Mouse (Mus musculus) 3T3-L1 (cell line): ENCODE data around the gene Tnf.
A peak's percentile ranks its signal among the peaks of the same experiment; 100 is the strongest.

ENCODE experiments used
- DNase-seq: peaks from one replicate; pipeline ENCODE4 v3.0.0-alpha.2; 2015; ENCODE audit warnings: low read depth, low spot score

The Tnf gene

DNA sequence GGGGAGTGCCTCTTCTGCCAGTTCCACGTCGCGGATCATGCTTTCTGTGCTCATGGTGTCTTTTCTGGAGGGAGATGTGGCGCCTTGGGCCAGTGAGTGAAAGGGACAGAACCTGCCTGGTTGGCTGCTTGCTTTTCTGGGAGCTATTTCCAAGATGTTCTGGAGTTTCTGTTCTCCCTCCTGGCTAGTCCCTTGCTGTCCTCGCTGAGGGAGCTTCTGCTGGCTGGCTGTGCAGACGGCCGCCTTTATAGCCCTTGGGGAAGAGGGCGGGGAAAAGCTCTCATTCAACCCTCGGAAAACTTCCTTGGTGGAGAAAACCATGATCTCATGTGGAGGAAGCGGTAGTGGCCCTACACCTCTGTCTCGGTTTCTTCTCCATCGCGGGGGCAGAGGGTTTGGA, at the start of gene Tnf:
Gene Tnf (minus strand): TSS at position 221 of the 400 bp plus-strand sequence.
- no peak for DNase-seq

DNA sequence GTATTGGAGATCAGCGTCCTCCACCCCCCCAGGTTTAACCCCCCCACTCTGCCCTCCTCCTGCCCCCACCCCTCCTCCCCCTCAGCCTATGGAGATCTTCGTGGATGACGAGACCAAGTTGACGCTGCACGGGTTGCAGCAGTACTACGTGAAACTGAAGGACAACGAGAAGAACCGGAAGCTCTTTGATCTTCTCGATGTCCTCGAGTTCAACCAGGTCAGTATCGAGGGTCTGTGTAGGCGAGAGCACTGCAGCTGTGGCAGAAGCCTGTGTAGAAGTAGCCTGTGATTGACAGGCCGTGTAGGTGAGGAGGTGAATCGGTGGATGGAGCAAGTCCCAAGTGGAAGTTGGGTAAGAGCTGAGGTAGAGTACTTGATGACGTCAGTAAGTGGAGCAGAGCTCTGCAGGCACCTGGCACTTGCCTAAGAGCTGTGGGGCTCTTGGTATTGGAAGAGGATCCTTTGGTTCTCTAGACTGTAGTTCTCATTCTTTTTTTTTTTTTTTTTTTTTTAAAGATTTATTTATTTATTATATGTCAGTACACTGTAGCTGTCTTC, 49.4 kb upstream of the Tnf start:
- no peak for DNase-seq

DNA sequence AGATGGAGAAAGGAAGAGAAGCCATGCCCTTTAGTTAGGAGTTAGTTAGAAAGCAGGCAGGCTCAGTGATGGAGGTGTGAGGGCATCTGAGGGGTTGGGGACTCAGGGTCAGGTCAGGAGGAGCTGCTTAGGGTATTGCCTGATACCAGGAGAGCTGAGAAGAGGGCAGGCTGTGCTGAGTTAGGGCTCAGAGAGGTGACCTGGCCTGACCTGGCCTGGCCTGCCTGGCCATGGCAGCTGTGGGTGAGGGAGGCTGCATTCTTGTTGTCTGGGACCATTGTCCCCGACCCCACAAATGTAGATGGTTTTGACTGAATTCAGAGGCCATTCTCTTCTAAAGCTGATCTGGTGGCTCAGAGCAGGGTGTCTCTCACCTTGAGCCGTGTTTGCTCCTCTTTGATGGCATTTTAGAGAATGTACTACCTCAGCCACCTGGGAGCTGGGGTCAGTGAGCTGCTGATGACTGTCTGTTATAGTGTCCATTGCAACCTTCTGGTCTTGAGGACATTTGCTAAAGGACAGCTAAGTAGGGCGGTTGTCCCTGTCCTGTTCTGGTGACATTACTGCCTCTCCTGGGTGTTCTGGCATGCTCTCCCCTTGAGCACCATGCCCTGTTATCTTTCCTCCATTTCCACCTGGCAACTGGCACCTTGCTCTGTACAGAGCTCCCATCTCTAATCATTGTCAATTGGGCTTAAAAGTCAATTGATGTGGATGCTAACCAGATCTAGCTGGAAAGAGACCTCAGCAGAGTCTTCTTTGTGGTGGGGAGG, 48.7 kb upstream of the Tnf start:
- DNase-seq: no peak

DNA sequence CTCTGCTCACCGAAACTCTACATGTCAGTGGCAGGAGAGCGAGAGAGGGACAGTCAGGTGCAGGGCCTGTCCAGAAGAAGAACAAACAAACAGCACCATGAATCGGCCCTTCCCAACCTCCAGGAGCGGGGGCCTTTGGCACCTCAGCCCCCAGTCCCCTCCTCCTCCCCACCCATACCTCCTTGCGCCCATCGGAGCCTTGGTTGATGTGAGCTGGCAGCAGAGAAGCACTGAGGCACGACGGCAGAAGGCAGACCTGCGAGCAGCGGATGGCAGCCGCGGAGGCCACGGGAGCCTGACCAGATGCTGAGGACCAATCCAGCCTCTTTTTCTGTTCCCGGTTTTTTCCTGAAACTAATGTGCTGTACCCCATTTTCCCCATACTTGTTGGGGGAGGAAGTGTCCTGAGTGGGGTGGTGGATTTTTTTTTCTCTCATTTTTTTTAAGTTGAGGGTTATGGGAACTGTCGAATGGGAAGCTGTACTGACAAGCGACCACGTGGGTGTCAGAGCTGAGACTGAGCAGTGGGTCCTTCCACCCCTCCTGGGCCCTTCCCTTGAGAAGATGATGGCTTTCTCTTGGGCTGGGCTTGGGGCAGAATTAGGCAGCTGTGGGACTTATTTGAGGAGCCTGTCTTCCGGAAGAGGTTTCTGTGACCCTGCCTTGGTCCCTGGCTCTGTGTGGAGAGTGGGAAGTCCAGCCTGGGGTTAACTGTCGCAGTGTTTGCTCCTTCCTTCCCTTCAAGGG, 47.8 kb upstream of the Tnf start:
- DNase-seq: no peak

DNA sequence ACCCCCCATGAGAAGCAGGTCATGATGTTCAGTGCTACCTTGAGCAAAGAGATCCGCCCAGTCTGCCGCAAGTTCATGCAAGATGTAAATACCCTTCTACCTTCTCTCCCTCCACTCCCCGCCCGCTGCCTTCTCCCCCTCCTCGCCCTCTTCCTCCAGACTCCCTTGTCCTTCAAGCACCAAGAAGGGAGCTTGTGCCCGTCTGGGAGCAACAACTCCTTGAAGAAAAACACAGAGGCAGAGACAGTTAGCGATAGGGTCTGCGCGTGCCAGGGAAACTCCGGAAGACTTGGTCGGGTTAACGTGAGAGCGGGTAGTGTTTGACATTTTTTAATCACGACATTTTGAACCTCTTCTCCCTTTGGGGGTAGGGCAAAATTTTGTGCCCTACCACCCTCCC, 47.2 kb upstream of the Tnf start:
- DNase-seq: no peak

DNA sequence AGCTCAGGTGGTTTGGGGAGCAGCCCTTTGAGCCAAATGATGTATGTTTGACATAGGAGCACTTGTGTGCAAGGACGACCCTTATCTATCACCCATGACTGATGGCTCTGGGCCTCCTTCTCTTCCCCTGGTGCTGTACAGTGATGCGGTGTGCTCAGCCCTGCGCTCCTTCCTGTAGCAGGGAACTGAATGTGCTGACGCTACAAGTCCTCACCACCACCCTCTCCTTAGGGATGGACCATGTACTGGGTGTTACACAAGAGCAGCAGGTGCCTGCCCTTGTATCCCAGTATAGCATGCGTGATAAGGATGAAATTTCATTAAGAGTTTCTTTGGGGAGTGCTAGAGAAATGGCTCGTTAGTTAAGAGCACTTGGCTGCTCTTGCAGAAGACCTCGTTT, 45.3 kb upstream of the Tnf start:
- no peak for DNase-seq

DNA sequence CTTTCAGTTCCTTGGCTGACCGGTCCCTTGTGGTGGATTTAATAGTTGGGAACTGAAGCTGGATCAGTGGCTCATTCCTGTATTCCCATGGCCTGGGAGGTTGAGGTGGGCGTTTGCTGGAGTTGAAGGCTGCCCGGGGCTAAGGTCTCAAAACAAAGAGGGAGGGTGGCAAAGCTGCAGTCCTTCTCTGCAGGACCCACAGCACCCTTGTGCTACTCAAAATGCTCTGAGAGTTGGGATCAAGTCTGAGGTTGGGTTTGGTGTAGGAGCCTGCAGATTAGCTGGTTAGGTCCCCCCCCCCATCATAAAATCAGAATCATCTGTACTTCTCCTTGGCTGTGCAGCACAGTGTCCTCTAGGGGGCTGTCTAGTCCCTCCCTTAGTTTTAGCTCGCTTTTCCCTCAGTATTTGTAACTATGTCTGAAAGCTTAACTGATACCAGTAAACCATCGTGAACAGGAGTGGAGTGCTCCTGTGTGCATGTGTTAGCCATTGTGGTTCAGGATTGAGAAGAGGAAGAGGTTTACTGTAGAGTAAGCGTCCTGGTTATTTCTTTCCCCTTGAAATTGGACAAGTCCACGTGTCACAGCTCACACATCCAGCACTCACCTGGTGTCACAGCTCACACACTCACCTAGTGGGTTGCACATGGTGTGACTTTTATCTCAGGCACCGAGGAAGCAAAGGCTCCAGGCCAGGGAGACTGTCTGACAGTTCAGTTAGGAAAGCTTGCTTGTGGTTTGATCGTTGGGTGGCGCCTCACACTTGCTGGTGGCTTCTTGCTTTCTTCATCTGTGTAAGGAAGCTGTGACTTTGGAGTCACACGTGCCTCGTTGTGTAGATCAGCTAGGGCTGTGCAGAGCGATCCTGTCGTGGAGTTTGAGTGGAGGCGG, 44.2 kb upstream of the Tnf start:
- DNase-seq: peak; percentile 70

DNA sequence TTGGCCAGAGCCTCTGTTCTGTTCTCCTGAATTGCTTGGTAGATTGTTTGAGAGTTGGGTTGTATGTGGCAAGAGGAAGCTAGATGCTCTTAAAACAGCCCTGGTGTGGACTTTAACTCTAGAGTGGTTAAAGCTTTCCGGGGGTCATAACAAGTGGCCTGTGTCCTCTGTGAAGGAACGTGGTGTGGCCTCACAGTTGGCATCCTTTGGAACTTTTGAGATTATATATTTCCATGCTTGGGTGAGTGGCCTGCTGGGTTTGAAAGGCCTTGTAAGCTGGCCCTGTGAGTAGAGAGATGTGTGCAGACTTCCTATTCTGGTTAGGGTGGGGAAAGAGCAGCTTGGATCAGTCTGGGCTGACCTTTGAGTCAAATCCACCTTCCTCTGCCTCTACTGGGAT, 43.2 kb upstream of the Tnf start:
- DNase-seq: no peak

DNA sequence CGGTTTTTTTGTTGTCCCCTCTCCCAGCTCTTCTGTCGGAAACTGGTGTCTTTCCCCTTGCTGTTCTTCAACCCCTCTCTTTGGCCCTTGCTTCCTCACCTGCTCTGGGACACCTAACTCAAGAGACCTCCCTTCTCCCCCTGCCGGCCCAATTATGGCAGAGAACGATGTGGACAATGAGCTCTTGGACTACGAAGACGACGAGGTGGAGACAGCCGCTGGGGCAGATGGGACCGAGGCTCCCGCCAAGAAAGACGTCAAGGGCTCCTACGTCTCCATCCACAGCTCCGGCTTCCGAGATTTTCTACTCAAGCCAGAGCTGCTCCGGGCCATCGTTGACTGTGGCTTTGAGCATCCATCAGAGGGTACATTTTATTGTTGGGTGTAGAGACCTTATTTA, 41.3 kb upstream of the Tnf start:
- DNase-seq: peak; percentile 81

DNA sequence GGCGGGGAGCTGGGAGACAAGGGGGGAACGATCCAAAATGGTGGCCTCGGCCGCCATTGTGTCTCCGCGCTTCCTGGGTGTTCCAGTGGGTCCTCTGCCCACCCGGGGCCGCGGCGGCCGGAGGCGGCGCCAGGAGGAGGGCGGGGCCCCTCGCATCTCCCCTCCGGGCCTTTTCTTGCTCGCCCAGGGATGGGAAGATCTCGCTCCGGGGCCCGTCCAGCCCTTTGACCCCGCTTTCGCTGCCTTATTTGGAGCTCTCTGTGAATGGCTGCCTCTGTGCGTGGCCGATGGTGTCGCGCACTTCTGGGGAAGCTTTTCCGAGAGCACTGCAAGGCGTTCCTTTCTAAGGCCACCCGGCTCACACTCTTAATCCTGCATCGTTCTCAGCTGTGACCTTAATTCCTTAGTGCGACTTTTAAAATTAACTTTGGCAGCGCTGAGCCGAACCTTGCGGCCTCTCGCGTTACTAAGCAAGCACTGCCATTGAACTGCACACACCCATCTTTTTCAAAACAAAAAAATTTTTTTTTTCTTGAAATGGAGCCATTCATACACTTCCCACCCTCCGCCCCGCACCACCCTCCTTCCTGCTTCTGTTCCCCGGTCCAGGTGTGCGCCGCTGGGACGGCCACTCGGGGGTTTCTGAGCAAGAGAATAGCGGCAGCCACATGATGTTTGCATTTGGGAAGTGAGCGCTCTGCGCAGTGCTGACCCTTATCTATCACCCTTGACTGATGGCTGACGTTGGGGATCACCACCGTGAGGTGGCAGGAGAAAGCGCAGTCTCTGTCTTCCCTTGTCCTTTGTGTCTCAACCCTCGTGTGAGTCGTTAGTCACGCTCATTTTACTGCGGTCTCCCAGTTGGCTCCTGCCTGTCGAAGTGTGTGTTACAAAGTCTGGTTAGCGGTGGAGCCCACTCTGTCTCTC, 40.5 kb upstream of the Tnf start:
- peak; percentile 83 for DNase-seq

DNA sequence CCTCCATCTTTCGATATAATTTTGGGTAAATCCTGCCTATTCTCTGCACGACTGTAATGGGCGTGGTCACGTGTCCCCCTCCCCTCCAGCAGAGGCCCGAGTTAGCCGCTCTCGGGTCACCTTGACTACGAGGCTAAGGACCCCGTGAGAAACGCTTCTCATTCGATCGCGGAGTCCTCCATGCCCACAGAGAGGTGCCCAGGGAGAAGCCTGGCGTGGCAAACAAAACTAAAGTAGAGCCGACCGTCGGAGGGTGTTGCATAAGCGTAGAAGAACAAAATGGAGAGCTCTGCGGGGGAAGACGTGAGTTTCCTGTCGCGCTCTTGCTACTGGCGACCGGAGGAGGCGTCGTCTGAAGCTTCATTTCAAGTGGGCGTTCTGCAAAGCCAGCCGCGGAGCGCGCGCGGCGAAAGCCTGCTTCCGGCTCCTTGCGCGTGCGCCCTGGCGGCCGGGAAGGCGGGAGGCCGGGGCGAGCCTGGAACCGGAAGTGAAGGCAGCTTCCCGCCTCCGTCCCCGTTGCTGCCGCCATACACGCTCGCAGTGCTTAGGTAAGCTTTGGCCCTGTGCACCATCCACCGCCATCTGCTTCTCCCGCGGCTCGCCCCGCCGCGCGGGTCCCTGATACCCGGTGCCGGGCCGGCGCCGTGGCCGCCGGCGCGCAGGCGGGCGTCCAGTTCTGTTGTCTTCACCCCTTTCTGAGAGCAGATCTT, 39.7 kb upstream of the Tnf start, which contains the start of gene Ddx39b:
Gene Ddx39b (plus strand): TSS at position 442 of the 710 bp plus-strand sequence.
- DNase-seq: peak; percentile 97

DNA sequence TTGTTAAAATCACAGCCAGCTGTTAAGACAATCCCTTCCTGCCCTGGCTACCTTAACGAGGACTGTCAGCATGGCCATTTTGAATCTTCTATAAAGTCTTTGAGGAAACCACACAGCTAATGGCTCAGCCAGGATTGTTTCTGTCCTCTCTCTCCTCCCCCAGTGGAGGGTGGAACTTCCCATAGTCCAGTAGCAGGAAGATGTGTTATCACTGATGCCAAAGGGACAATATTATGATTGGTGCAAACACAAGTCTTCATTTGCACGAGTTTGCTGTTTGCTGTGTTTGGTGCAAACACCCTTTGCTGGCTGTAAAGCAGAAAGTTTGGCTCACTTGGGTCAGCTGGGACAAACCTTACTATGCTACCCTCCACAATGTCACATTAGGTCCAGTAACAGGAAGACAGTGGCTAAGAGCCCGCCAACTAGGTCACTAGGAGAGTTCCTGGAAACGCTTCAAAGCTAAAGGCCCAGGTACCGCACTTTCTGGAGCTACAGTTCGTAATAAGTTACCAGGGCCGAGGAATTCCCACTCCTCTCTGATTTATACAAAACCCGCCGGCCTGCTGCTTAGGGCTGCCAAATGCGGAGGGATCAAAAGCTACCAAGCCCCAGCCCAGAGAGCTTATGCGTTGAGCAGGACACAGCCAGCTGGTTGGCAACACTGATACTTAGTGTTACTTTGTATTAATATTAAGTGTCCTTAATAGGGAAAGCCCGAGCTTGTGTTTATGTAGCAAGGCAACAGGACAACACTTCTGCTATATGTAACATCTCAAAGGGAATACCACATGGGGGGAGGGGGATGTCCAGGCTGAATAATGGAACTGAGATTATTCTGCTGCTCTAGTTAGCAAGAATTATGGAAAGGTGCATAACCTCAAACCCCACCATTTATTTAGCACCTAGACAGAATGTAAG, 38.8 kb upstream of the Tnf start:
- DNase-seq: peak; percentile 23

DNA sequence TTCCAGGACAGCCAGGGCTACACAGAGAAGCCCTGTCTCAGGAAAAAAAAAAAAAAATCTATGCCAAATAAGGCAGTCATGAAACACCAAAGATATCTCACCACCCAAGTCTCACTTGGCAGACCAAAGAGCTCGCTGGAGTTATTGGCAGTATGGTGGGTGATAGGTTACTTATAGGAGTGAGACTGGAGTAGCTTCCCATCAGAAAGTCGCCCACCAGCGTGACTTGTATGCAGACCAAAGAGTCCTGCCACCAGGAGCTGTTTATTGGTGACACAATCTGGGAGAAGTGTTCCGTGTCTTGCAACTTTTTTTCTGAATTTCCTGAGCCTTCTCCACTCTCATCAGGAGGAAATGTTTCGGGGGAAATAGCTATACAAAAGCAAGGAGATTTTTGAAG, 37.9 kb upstream of the Tnf start:
- no peak for DNase-seq

DNA sequence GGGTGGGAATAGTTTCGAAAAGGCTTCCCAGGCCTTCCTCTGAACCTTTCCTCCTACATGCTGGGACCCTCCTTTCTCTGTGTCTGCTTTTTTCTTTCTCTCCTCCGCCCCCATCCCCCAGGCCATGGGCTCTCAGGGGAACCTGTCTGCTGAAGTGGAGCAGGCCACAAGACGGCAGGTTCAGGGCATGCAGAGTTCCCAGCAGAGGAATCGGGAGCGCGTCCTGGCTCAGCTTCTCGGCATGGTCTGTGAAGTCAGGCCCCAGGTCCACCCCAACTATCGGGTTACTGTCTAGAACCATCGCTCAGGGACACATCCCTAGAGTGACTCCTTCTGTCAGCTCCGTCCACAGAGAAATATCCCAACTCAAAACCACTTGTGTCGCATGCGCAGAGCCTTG, 35.7 kb upstream of the Tnf start:
- DNase-seq: no peak

DNA sequence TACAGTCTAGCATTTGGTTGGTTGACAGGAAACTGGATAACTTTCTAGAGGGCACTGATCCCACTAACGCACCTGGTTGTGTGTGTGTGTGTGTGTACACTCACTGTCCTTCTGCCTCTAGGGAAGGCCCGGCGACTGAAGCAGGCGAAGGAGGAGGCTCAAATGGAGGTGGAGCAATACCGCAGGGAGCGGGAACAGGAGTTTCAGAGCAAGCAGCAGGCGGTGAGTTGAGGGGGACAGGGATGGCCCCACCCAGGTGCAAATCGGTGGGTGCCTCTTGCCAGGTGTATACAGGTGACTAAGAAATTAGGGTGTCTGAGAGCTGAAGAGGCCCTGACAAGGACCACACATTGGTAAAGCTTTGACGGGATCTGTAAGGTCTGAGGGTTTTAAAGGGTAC, 35.2 kb upstream of the Tnf start:
- DNase-seq: no peak

DNA sequence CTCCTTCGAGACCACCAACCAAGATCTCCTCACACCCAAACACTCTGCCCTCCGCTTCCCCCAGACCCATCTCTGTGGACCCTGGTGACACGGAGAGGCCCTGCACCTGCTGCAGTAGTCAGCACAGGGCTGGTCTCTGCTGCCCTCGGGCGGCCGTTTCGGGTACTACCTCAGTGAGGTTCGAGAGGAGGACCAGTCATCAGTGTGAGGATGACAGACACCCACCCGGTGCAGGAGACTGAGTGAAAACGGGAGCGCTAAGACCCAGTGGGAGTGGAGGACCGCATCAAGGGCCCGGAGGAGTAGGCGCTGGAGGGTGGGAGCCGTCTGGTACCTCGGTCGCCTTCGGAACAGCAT, 34.6 kb upstream of the Tnf start:
- peak; percentile 96 for DNase-seq

DNA sequence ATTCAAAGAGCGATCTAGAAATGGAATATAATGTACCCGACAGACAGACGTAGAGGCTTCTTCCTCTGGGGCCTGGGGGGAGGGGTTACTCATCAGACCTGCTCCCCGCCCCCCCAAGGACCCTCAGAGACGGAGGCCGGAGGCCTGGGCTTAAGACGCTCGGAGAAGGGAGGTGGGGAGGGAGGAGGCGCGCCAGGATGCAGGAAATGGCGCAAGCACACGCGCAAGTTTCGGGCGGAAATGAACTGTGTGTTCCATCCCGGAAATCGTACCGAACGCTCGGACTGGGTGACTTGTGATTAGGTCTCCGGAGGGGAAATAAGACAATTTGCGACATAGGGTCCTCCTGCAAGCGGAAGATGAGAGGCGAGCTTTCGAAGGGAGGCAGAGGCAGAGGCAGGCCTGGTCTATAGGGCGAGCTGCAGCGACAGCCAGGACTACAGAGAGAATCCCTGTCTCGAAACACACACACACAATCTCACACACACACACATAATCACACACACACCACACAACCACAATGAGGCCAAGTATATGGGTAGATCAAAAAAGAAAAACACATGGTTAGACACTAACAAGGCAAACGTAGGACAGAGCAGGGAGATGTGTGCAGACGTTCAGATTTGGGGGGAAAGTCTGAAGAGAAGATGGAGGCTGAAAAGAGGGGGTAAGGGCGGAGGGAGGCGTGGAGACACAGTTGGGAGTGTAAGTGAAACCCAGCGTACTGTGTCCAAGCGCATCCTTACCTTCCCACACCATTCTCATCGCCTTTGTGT, 34.0 kb upstream of the Tnf start, which contains the start of gene Nfkbil1:
Gene Nfkbil1 (minus strand): TSS at position 179 of the 776 bp plus-strand sequence.
- peak; percentile 98 for DNase-seq

DNA sequence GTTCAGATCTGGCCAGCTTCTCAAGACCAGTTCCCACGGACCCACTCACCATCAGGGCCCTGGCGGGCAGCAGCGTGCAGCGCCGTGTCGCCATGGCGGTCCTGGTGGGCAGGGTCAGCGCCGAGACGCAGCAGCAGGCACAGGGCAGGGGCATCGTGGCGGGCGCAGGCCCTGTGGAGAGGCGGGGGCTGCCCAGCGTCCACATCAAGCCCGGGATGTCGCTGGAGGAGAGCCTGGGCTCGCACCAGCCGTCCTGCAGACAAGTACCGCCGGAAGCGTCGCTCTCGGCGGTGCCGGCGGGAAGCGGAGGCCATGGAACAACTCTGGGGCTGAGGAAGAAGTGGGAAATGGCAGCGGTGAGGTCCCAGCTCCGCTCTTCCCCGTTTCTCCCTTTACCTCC, 33.1 kb upstream of the Tnf start:
- peak; percentile 63 for DNase-seq
